13 mouse cellular contexts compared by ENCODE assay signal in the genomic region with DNA sequence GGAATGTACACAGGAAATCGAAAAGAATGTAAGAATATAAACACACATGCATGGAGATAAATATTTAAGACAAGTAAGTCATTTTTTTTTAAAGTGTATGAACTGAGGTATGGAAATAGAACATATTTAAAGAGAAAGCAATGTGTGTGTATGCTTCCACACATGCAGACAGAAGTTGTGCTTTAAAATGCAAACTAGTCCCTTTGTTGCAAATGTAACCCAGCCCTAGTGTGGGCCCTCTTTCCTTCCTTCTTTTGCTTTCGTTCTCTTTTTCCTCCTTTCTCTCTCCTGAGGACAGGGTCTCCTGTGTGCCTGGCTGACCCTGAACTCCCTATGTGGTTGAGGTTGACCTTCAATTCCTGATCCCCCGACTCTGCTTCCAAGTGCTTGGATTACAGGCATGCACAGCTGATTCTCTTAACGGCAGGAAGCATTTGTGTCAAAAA. TPM values are rescaled to one million over a fixed set of nuclear protein-coding genes. Genes with fewer than 3 reads are reported as not detected.
A peak's percentile ranks its signal among the peaks of the same experiment; 100 is the strongest.
DNase-seq lines count a peak whose midpoint lies in the region; ATAC-seq and TF ChIP-seq lines count a peak whose summit lies in the region.
"Had no signal": no experiment of that assay in that cellular context is flagged by ENCODE, and none has a peak within 500 bp of the region (broad histone marks: within the 10 kb centered on the region; RNA-seq: fewer than 3 reads in every experiment).

No protein-coding gene starts in this region.

- TF ChIP-seq CTCF in spleen, adult 2 months (IDR thresholded peaks at IDR 0.05; ENCODE audit: extremely low read depth, insufficient read depth, insufficient read length, insufficient replicate concordance) = no peak
- TF ChIP-seq CTCF in stomach, postnatal 0 days (IDR thresholded peaks at IDR 0.05; ENCODE audit: low read depth) = no peak

- H3K4me3 ChIP-seq in hindbrain, embryonic 10.5 days = no peak overlapping the region
- no peak overlapping the region for H3K4me3 ChIP-seq in hindbrain, embryonic 11.5 days (ENCODE audit: low read depth, low read length)
- peak overlapping the region; percentile 44; the same call in 1 of the 2 replicates for H3K4me3 ChIP-seq in spleen, adult 2 months (ENCODE audit: extremely low read depth, insufficient read depth, insufficient read length)
- no peak overlapping the region for H3K4me3 ChIP-seq in liver, embryonic 11.5 days (ENCODE audit: low read depth, low read length)
- H3K4me3 ChIP-seq in stomach, postnatal 0 days (ENCODE audit: low read depth, low read length) = no peak overlapping the region
- H3K4me3 ChIP-seq: erythroblast, embryonic 14.5 days had no signal

- H3K4me1 ChIP-seq in hindbrain, embryonic 10.5 days (replicated peaks) = peaks cover 20% of the 10 kb centered on the region; the same call in 1 of the 2 replicates
- H3K4me1 ChIP-seq in hindbrain, embryonic 11.5 days (replicated peaks; ENCODE audit: control insufficient read depth, insufficient read depth, low read length) = no peaks in the 10 kb centered on the region
- peaks cover 3% of the 10 kb centered on the region; the same call in 1 of the 2 replicates for H3K4me1 ChIP-seq in spleen, adult 2 months (ENCODE audit: control insufficient read depth, insufficient read depth, insufficient read length)
- peaks cover 8% of the 10 kb centered on the region for H3K4me1 ChIP-seq in liver, embryonic 11.5 days (replicated peaks; ENCODE audit: control insufficient read depth, insufficient read depth, low read length)
- peaks cover 4% of the 10 kb centered on the region for H3K4me1 ChIP-seq in stomach, postnatal 0 days (replicated peaks; ENCODE audit: control insufficient read depth, insufficient read depth)

- TF ChIP-seq POLR2A in spleen, adult 2 months (IDR thresholded peaks at IDR 0.05; ENCODE audit: low read depth, low read length) = no peak

- no peaks in the 10 kb centered on the region for H3K27me3 ChIP-seq in hindbrain, embryonic 10.5 days (ENCODE audit: insufficient read depth, poor library complexity, severe bottlenecking)
- H3K27me3 ChIP-seq in hindbrain, embryonic 11.5 days (ENCODE audit: control insufficient read depth, insufficient read depth, low read length) = no peaks in the 10 kb centered on the region
- no peaks in the 10 kb centered on the region for H3K27me3 ChIP-seq in spleen, adult 2 months (ENCODE audit: control insufficient read depth, insufficient read depth, low read length)
- no peaks in the 10 kb centered on the region for H3K27me3 ChIP-seq in liver, embryonic 11.5 days (replicated peaks; ENCODE audit: control insufficient read depth, insufficient read depth, low read length)
- H3K27me3 ChIP-seq in stomach, postnatal 0 days (ENCODE audit: control insufficient read depth, insufficient read depth, low read length) = no peaks in the 10 kb centered on the region

- no peaks in the 10 kb centered on the region for H3K9me3 ChIP-seq in hindbrain, embryonic 10.5 days
- H3K9me3 ChIP-seq in hindbrain, embryonic 11.5 days (ENCODE audit: control insufficient read depth, low read length) = no peaks in the 10 kb centered on the region
- no peaks in the 10 kb centered on the region for H3K9me3 ChIP-seq in liver, embryonic 11.5 days (ENCODE audit: control insufficient read depth, low read length)
- H3K9me3 ChIP-seq in stomach, postnatal 0 days (ENCODE audit: control insufficient read depth, low read length) = no peaks in the 10 kb centered on the region

- 68% methylated on average over 4 of the region's 4 CpGs for WGBS in hindbrain, embryonic 10.5 days
- 51% methylated on average over 4 of the region's 4 CpGs for WGBS in hindbrain, embryonic 11.5 days
- 29% methylated on average over 4 of the region's 4 CpGs for WGBS in spleen, adult 2 months
- 37% methylated on average over 4 of the region's 4 CpGs for WGBS in liver, embryonic 11.5 days
- WGBS in stomach, postnatal 0 days = 8% methylated on average over 4 of the region's 4 CpGs

- no peak for DNase-seq in hindbrain, embryonic 10.5 days (ENCODE audit: low spot score)
- no peak for DNase-seq in hindbrain, embryonic 11.5 days (ENCODE audit: low spot score)
- DNase-seq in spleen, adult 2 months (ENCODE audit: low read depth in 1 of 2, low spot score in 2 of 2) = no peak
- DNase-seq in spleen, adult 18-20 months = no peak
- DNase-seq in liver, embryonic 11.5 days (ENCODE audit: low spot score) = no peak
- no peak for DNase-seq in stomach, postnatal 0 days (ENCODE audit: low spot score)
- DNase-seq in left cerebral cortex, adult 11 months (ENCODE audit: low spot score) = no peak
- no peak for DNase-seq in urinary bladder, adult 18-20 months (ENCODE audit: low spot score in 2 of 2)
- DNase-seq: cerebellum, adult 11 months; gastrocnemius, postnatal 10 days; right cerebral cortex, postnatal 25 days; thymus, postnatal 36 days had no signal

- ATAC-seq in hindbrain, embryonic 11.5 days (ENCODE audit: low FRiP score) = no peak
- no peak for ATAC-seq in liver, embryonic 11.5 days (replicated peaks; ENCODE audit: low FRiP score)
- no peak for ATAC-seq in stomach, postnatal 0 days (ENCODE audit: low FRiP score, low TSS enrichment)

- no peak for TF ChIP-seq EP300 in stomach, postnatal 0 days (optimal IDR thresholded peaks at IDR 0.05)

- peaks cover 16% of the 10 kb centered on the region; the same call in 1 of the 2 replicates for H3K36me3 ChIP-seq in hindbrain, embryonic 10.5 days
- H3K36me3 ChIP-seq in hindbrain, embryonic 11.5 days (ENCODE audit: control insufficient read depth, insufficient read depth, low read length) = no peaks in the 10 kb centered on the region
- H3K36me3 ChIP-seq in spleen, adult 2 months (ENCODE audit: control insufficient read depth, insufficient read depth, low read length) = no peaks in the 10 kb centered on the region
- H3K36me3 ChIP-seq in liver, embryonic 11.5 days (ENCODE audit: control insufficient read depth, insufficient read depth, low read length) = no peaks in the 10 kb centered on the region
- H3K36me3 ChIP-seq in stomach, postnatal 0 days (ENCODE audit: control insufficient read depth, insufficient read depth, low read length) = no peaks in the 10 kb centered on the region

- peak overlapping the region; percentile 16; the same call in 1 of the 2 replicates for H3K27ac ChIP-seq in hindbrain, embryonic 10.5 days
- H3K27ac ChIP-seq in hindbrain, embryonic 11.5 days (ENCODE audit: low read depth, low read length) = no peak overlapping the region
- H3K27ac ChIP-seq in spleen, adult 2 months (ENCODE audit: insufficient read depth, low read length) = peak overlapping the region; percentile 69
- peak overlapping the region; percentile 42; the same call in 1 of the 2 replicates for H3K27ac ChIP-seq in liver, embryonic 11.5 days (ENCODE audit: low read depth, low read length)
- peak overlapping the region; percentile 81 for H3K27ac ChIP-seq in stomach, postnatal 0 days (replicated peaks)

- H3K9ac ChIP-seq in hindbrain, embryonic 11.5 days (ENCODE audit: low read depth, low read length) = no peak overlapping the region
- H3K9ac ChIP-seq in liver, embryonic 11.5 days (ENCODE audit: low read depth, low read length) = no peak overlapping the region
- H3K9ac ChIP-seq in stomach, postnatal 0 days (ENCODE audit: low read length) = no peak overlapping the region

- H3K4me2 ChIP-seq in hindbrain, embryonic 11.5 days (replicated peaks; ENCODE audit: low read depth, low read length) = no peak overlapping the region
- H3K4me2 ChIP-seq in liver, embryonic 11.5 days = peak overlapping the region; percentile 18; the same call in 1 of the 2 replicates
- peak overlapping the region; percentile 21; the same call in 1 of the 2 replicates for H3K4me2 ChIP-seq in stomach, postnatal 0 days (replicated peaks; ENCODE audit: low read depth)

RNA-seq across cellular contexts. Expression of a gene that starts 43.2 kb away (rescaled TPM):
- polyA plus RNA-seq in hindbrain, embryonic 10.5 days (2016; fragmentation: Nextera tagmentation; extraction: Ambion mirVana) = 101 and 126 TPM in 2 replicates
- 110 and 124 TPM in 2 replicates for polyA plus RNA-seq in hindbrain, embryonic 11.5 days (2014; fragmentation: Nextera tagmentation; extraction: Ambion mirVana)
- 448 and 545 TPM in 2 replicates for polyA plus RNA-seq in spleen, adult 2 months (2012; rRNA removed)
- 184 and 208 TPM in 2 replicates for polyA plus RNA-seq in liver, embryonic 11.5 days (2014; fragmentation: Nextera tagmentation; extraction: Ambion mirVana)
- 122 and 123 TPM in 2 replicates for polyA plus RNA-seq in stomach, postnatal 0 days (2015; fragmentation: Nextera tagmentation; extraction: Ambion mirVana)

RNA-seq across cellular contexts. Expression of a gene that starts 54.2 kb away (rescaled TPM):
- polyA plus RNA-seq in hindbrain, embryonic 10.5 days (2016; fragmentation: Nextera tagmentation; extraction: Ambion mirVana) = 0.07 and 0.08 TPM in 2 replicates
- polyA plus RNA-seq in hindbrain, embryonic 11.5 days (2014; fragmentation: Nextera tagmentation; extraction: Ambion mirVana) = 0.08 and 0.14 TPM in 2 replicates
- 0.06 and 0.08 TPM in 2 replicates for polyA plus RNA-seq in spleen, adult 2 months (2012; rRNA removed)
- polyA plus RNA-seq in liver, embryonic 11.5 days (2014; fragmentation: Nextera tagmentation; extraction: Ambion mirVana) = 0.01 and 0.11 TPM in 2 replicates
- polyA plus RNA-seq in stomach, postnatal 0 days (2015; fragmentation: Nextera tagmentation; extraction: Ambion mirVana) = 0.02 TPM in 2 replicates
- polyA plus RNA-seq: erythroblast, embryonic 14.5 days had no signal
